Mouse (Mus musculus): ENCODE data around the gene Atxn7l3b.

Gene Atxn7l3b

DNA sequence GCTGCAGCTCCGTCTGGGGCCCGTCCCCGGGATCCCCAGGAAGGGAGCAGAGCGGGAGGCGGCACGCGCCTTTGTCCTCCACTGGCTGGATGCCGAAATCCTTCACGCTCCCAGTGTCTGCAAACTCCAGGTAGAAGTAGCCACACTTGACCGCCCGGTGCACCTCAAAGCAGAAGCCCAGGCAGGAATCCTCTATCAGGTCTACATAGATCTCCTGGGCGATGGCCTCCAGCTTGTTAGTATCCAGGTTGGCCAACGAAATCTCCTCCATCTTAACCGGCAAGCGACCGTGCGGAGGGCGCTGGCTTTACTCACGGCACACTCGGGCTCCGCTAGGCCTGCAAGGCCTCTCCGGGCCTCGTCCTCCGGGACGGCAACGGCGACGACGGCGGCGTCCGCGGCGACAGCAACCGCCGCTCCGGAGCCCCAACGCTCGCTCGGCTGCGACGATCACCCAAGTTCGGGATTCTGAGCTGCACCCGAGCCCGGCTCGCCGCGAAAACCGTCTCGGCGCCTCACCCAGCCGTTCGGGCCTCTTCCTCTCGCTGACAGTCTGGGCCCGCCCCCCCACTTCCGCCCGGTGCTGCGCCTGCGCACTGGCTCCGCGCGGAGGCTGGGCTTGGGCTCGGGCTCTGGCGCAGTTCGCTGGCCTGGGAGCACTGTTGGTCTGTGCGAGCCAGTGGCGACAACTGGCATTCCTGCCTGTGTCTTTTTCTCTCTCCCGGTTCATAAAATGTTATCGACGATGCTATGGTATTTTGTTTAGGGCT lies at the start of gene Atxn7l3b:
Gene Atxn7l3b, minus strand, starts transcription at position 550 of the 770 bp plus-strand sequence.
- DNase-seq (ENCODE audit: low read depth), result peak; percentile 98

DNA sequence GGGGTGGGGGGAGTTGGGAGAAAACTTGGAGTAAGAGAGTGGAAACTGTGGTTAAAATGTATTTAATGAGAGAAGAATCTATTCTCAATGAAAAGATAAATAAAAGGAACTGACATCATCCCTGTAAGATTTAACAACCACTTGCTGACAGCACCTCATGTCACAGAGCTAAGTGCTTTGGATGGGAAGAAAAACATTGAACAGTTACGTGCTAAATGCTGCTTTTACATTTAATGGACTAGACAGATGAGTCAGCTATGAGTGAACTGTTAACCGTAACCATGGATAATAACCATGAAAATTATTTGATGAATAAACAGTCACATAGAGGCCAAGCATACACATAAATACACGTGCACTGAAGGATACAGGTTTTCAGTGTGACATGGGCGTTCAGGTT lies 48.8 kb upstream of the Atxn7l3b start:
- DNase-seq (ENCODE audit: low read depth), result peak; percentile 52

DNA sequence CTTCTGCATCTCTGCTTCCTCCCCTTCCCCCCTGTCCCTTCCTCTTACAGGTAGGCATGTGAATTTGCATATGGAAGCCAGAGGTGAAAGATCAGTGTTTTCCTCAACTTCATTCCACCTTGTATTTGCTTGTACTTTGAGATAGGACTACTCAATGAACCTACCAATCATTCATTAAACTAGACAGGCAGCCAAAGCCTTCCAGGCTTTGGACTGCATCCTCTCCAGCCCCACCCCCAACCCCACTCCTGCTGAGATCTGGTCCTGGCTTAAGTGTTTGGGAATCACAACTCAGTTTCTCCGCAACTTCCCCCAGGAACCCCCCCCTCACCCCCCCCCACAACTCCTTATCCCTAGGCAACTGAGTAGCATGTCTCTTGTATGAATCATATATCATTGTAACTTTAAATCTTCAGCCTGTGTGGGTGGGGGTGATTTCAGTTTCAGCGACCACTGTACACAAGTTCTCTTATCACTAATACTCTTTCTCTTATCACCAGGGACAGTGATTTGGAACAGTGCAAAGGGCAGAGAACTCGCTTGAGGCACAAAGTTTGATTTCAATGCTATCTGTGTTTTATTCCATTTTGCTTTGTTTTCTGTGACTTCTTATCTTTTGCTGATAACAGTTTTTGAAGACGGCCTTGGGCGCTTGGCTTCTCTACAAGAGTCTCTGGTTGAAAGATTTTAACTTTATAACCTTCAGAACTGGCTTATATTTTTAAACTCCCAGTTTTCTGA lies 44.7 kb upstream of the Atxn7l3b start:
- DNase-seq (ENCODE audit: low read depth), result peak; percentile 11

DNA sequence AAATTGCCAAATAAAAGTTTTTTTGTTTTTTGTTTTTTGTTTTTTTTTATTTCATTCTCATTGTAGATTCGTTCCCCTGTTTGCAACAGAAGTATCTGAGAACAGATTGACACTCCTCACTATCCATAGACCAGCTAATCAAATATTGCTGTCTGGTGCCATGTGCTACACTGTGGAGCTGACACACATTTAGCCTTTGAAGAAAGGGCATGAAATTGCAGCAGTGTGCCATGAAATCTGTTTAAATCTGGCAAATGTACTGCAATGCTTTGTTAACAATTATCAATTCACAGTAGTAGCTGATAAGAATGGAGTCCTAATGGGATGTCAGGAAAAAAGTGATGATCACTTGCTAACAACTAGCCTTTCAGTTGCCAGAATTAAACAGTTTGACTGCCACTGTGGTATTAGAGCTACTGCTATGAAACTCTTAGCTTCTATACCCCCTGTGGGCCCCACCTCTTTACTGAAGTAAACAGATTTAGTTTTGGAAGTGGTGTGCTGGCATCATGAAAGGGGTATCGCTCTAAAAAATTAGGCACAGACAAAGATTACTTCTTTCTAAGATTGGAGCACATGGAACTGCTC lies 41.3 kb upstream of the Atxn7l3b start:
- DNase-seq (ENCODE audit: low read depth), result no peak

DNA sequence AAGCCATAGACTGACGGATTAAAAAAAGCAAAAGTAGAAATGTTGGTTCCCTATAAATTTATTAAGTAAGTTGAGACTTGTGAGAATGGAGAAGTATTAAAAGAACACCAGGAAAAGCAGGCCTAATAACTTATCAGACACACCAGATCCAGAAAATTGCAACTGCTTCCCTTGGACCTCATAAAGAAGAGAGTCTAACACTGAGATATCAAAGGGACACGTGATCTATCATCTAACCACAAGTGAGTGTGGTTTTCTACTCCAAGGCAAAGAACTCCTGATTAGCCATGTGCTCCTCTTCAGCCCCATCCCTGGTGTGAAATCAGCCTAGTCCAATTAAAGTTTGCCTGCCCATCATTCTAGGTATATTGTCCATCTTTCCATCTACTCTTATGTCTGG lies 38.8 kb upstream of the Atxn7l3b start:
- no peak for DNase-seq (ENCODE audit: low read depth)

DNA sequence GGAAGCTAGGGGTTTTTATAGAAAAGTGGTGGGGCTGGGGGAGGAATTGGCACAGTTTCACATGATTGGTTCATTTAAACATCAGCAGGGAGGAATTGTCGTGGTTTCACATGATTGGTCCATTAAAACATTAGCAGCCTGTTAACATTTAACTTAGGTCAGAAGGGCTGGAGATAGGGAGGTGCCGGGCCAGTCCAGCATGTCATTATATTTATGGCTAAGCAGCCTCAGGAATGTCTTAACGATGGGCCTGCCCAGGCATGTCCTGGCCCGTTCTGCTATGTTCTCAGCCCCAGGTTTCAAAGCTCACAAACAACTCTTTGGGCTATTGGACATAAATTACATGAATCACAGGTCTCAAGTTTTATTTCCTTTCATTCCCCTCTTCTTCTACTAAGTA lies 33.4 kb upstream of the Atxn7l3b start:
- DNase-seq (ENCODE audit: low read depth), result peak; percentile 45

DNA sequence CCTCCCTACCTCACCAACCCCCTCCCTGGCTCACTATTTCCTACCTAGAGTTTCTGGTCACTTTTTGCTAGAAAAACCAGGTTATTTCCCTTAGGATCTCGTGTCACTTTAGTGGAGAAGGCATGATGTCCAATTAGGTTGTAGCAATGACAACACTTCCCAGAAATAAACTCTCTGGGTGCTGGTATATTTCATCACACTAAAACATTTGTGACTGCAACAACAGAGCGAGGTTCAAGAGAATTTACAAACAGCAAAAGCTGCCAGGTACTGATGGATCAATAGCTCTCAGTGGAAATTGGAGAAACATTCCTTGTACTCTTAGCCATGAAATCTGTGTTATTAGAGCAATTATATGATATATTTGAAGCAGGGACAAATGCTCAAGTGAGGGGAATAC lies 25.3 kb upstream of the Atxn7l3b start:
- DNase-seq (ENCODE audit: low read depth), result no peak

DNA sequence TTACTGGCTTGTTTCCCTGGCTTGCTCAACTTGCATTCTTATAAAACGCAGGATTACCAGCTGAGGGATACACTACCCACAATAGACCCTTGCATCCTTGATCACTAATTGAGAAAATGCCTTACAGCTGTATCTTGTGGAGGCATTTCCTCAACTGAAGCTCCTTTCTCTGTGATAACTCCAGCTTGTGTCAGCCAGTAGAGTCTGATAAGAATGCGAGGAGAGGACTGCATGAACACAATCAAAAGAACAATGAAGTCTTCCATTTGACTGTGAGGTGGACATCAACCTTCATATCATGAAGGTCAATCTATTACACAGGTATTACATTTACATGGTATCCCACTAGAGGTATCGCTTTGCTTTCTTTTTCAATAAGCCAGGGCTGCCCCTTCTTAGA lies 19.7 kb upstream of the Atxn7l3b start:
- DNase-seq (ENCODE audit: low read depth), result no peak

DNA sequence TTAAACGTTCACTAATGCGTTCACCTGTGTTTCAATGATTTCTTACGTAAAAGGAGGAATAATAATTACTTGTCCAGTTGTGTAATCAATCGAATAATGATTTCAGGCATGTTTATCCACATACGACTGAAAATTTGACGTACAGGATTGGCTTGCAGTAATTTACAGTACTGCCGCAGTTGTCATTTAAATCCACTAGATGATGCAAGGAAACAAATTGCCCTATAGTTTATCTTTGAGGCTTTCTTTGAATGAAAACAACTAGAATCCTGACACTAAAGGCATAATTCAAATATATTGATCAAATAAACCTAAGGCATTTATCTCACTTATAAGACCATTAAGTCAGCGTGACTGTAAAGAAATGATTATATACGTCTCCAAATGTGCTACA lies 418 bp upstream of the Atxn7l3b start:
- DNase-seq (ENCODE audit: low read depth), result no peak

DNA sequence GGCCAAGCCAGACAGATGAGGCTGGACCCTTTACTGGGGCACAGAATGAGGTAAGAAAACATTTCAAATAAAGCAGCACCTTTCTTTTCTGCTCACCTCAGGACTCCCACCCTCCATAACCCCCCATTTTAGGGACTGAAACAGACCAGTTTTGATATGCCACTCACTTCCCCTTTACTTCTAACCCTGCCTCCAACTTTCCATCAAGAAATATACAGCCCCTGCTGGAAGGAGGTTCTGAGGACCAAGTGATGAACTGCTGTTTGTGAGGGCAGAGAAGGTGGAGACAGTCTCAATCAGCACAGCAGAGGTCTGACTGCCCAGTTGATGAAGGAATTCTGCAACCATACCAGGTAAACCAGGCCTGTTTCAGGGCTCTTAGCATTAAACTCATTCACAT lies 1.8 kb downstream of the Atxn7l3b start:
- DNase-seq (ENCODE audit: low read depth), result no peak

DNA sequence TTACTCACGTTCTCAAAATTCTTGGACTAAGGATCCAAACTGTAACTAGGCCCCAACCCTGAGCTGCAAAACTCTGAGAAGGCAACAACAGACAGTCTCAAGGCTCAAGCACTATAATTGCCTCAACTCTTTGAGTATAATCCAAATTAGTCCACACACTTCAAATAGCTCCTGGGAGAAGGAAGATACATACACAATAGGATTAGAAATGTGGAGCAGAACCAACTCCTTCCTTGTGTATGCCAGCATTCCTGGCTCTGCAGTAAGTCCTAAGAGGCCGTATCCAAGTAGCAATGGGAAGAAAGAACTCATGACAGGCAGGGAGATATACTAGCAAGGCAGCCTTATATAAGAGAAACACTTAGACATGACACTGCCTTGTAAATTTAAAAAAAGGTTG lies 2.5 kb downstream of the Atxn7l3b start:
- no peak for DNase-seq (ENCODE audit: low read depth)

DNA sequence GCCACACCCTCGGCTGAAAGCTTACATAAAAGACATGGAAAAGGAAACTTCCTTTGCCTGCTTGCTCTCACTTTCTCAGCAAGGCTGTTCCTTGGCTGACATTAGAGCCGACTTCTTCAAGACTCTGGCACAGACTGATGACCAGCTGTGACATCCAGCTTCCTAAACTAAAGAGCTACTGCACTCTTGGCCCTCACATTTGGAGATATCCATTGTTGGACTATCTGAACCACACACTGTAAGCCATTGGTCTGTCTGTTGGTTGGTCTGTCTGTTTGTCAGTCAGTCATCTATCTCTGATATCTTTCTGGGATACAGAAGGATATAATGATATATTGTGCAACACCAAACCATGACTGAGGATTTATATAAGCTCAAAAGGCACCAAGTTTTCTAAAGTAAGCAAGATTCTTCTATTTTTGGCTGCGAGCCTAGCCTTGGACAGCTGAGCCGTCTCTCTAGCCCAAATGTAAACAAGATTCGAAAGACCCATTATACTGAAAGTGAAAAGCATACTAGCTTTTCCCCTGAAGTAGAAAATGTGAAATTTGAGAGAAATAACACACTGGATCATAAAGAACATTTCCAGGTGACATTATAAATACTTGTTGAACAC lies 12.1 kb downstream of the Atxn7l3b start:
- DNase-seq (ENCODE audit: low read depth), result peak; percentile 90

DNA sequence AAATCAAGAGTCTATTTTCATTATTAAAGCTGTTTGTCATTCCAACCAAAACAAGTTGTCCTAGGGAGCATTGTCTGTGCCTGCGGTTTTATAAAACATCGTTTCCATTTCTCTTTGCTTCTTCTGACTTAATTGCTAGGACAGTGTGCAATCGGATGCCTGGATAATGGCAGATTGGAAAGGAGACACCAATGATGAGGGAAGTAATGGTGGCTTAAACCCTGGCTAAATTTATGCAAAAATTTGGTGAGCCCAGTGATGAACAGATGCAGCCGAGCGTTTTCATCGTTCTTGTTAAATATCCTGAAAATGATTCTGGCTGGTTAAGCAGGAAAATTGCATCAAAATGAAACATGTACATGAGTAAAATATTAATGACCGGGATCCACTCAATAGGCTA lies 28.6 kb downstream of the Atxn7l3b start:
- DNase-seq (ENCODE audit: low read depth), result no peak

DNA sequence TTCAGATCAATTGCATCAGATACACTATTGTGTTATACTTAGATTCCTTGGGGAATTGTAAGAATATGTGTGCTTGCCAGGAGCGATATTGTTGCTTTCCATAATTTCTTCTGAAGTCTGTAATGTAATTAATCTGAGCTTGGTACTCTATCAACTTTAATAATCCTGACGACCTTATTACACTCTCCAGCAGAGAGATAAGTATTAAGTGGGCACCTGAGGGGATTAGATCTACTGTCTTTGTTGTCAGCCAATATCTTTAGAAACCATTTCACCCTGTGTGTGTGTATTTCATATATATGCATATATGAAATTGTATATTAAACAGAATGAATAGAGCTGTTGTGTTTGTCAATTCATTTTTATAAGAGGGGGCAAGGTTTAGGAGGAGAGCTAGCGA lies 29.0 kb downstream of the Atxn7l3b start:
- no peak for DNase-seq (ENCODE audit: low read depth)

DNA sequence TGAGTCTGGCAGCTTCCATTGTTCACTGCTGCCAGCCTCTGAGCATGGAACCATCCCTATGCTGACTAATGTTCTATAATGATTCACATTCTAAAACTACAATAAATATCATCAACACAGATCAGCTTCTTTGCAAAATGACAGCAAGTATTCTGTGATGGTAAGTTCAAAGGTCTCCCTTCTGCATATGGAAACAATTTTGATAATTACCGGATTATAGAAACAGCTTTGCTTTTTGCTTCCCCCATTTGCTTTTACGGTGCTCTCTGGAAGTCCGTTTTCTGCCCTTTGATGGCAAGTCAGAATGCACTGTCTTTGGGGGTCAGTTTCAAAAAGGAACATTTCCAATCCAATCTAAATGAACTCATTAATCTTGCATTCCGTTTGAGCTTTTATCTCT lies 32.2 kb downstream of the Atxn7l3b start:
- DNase-seq (ENCODE audit: low read depth), result peak; percentile 63

DNA sequence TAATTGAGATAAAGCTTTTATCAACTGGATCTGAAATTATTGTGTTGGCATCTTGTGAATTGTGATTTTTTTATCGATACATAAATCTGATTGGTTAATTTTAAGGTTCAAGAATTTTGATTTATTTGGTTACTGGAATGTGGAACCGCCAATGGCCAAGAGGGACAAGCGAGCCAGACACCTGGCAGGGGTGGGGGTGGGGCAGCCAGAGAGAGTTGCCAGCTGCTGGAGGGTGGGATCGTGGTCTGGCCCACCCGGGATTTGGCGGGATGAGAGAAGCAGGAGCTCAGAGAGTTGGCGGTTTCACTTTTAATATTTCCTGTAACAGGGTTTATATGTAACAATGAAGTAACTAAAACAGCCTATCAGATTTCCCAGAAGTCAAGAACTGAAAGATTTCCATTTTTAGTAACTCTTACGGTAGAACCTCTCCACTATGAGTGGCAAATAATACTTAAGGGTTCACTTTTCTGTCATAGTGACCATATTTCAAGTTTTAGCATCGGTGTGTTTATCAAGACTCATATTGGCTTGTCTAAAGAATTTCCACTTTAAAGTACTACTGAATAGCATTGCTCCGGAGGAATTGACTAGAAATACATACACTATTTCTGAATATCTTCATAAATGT lies 35.1 kb downstream of the Atxn7l3b start:
- no peak for DNase-seq (ENCODE audit: low read depth)

DNA sequence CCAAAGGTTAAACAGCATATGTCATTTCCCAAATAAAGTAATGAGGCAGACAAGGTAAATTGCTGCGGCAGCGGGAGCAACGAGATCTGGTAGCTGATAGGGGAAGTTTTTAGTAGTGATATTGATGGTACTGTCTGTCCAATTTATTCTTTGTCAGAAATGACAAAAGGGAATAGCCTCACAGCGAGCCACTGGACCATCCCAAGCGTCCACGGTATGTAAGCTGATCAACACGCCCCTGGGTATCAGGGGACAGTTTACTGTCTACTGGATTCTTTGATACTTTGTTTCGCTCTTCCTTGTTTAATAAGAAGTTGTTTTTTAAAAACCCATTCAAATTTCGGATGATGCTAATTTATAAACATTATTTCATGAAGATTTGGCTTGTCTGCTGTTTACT lies 44.7 kb downstream of the Atxn7l3b start:
- DNase-seq (ENCODE audit: low read depth), result no peak

DNA sequence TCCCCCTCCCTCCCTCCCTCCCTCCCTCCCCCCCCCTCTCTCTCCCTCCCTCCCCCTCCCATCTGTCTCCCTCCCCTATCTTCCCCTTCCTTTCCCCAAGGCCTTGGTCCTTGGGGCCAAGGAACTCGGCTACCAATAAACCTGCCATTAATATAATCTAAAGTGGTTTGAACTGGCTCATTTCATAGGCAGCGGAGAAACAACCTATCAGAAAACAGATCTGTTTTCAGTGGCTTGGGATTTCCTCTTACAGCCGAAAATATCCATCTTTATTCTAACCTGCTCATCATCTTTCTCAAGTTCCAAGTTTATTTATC lies 45.2 kb downstream of the Atxn7l3b start:
- no peak for DNase-seq (ENCODE audit: low read depth)

DNA sequence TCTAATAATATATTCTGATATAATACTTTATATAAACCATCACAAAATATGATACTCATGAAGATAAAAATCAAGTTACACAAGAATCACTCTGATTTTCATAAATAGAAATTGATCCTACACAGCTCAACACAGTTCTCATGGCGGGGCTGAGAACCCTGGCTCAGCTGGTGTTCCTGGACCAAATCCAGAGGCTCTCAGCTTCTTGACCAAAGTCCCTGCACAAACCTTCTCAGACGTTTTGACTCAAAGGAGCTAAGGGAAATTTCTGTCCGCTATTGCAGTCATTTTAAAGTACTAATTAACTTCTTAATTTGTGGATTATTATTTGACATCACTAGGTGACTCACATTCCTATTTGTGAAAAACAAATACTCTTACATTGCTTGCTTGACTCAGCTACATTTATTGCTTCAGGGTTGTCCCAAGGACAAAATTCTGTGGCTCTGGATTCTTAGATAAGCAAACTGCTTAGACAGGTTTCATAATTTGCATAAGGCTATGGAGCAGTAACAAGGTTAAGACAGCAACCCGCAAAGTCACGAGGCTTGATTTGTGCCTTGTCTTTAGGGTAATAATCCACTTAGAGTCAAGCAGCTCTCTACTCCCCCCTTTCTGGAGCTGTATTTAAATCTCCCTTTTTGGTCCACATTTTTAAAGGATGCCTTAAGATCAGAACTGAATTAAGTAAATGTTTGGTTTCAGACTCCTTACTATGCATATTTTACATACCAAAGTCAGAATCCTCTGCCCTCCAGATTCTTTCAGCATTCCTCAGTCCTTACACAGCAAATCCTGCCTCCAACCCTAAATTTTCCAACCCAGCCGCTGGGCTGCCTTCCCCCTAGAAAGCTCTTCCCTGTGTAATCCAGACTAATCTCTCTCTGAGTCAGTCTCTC lies 45.8 kb downstream of the Atxn7l3b start:
- DNase-seq (ENCODE audit: low read depth), result peak; percentile 69

DNA sequence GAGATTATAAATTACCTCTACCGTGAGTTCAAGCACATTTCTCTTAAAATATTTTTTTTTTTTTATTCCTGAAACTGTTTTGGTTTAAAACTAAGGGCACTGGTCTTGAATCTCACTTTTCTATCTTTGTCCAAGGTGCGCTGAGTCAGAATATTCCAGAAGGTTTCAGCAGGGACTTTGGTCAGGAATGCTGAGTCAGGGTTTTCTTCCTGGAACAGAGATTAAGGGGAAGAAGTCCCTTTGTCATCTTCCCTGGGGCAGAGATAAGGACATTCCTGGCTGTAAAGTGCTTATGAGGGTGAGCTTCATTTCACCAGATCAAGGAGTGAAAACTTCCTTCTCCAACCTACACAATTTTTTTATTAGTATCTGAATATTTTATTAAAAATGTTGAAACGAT lies 46.7 kb downstream of the Atxn7l3b start:
- DNase-seq (ENCODE audit: low read depth), result no peak

DNA sequence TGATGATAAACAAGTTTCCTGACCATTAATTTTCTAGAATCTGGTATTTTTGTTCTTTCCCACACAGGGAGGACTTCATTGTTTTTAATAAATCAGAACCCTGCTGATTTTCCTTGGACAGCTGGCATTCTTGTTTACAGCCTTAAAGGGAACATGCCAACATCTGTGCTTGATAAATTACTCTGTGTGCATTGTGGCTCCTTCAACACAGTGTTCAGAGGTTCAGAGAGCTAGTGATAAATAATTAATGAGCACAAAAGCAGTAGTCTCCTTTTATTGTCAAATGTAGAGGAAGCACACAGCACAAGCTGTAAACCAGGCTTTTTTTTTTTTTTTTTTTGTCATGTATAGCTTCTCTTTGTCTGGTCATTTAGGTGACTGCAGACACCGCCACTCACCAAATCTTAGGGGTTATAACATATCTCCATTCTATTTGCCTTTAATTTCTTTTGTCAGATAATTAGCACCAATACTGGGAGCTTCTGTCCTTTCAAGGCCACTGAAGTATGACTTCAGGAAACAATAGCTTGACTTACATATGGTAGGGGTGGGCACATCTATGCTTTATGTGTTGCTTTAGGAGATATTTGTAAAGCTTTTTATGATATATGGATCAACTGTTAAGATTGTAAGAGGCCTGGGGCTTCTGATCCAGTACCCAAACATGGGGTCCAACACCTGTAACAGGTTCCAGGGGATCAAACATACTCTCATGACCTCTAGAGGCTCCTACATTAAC lies 52.0 kb downstream of the Atxn7l3b start:
- DNase-seq (ENCODE audit: low read depth), result no peak

All from NIH3T3 (cell line).